Mouse (Mus musculus): ENCODE measurements at regions not wholly inside any gene's neighbourhood (a gene's known extent, or its start where the extent isn't known, plus 50 kb on each side); places are given as distances from the start of the nearest gene placed in this dataset.

- DNase-seq (ENCODE audit: low read depth), result no peak
Measured at GRCm38 (mm10) chr10:66911261-66911911, 184.5 kb upstream of the Jmjd1c start.

GRCm38 (mm10) chr10:66912440-66912839 lies 183.5 kb upstream of the Jmjd1c start:
- no peak for DNase-seq (ENCODE audit: low read depth)

- no peak for DNase-seq (ENCODE audit: low read depth)
Measured at GRCm38 (mm10) chr10:66913187-66913586, 182.7 kb upstream of the Jmjd1c start.

- no peak for DNase-seq (ENCODE audit: low read depth)
Measured at GRCm38 (mm10) chr10:66913627-66914026, 182.3 kb upstream of the Jmjd1c start.

- DNase-seq (ENCODE audit: low read depth), result no peak
Measured at GRCm38 (mm10) chr10:66914288-66914975, 181.5 kb upstream of the Jmjd1c start.

- no peak for DNase-seq (ENCODE audit: low read depth)
Measured at GRCm38 (mm10) chr10:66915801-66916200, 180.1 kb upstream of the Jmjd1c start.

GRCm38 (mm10) chr10:66917725-66918124 lies 178.2 kb upstream of the Jmjd1c start:
- DNase-seq (ENCODE audit: low read depth), result no peak

GRCm38 (mm10) chr10:66918713-66919112 lies 177.2 kb upstream of the Jmjd1c start:
- DNase-seq (ENCODE audit: low read depth), result no peak

GRCm38 (mm10) chr10:66919953-66920760 lies 175.8 kb upstream of the Jmjd1c start:
- no peak for DNase-seq (ENCODE audit: low read depth)

- no peak for DNase-seq (ENCODE audit: low read depth)
Measured at GRCm38 (mm10) chr10:66920761-66921684, 174.9 kb upstream of the Jmjd1c start.

GRCm38 (mm10) chr10:66921776-66922175 lies 174.1 kb upstream of the Jmjd1c start:
- no peak for DNase-seq (ENCODE audit: low read depth)

GRCm38 (mm10) chr10:66922314-66922713 lies 173.6 kb upstream of the Jmjd1c start:
- DNase-seq (ENCODE audit: low read depth), result no peak

GRCm38 (mm10) chr10:66923947-66924346 lies 172.0 kb upstream of the Jmjd1c start:
- DNase-seq (ENCODE audit: low read depth), result no peak

GRCm38 (mm10) chr10:66924418-66924817 lies 171.5 kb upstream of the Jmjd1c start:
- no peak for DNase-seq (ENCODE audit: low read depth)

- no peak for DNase-seq (ENCODE audit: low read depth)
Measured at GRCm38 (mm10) chr10:66925553-66926127, 170.3 kb upstream of the Jmjd1c start.

GRCm38 (mm10) chr10:66927651-66928050 lies 168.3 kb upstream of the Jmjd1c start:
- no peak for DNase-seq (ENCODE audit: low read depth)

- no peak for DNase-seq (ENCODE audit: low read depth)
Measured at GRCm38 (mm10) chr10:66928211-66928990, 167.5 kb upstream of the Jmjd1c start.

GRCm38 (mm10) chr10:66930563-66930962 lies 165.4 kb upstream of the Jmjd1c start:
- no peak for DNase-seq (ENCODE audit: low read depth)

- no peak for DNase-seq (ENCODE audit: low read depth)
Measured at GRCm38 (mm10) chr10:66931505-66931904, 164.4 kb upstream of the Jmjd1c start.

GRCm38 (mm10) chr10:66932544-66932943 lies 163.4 kb upstream of the Jmjd1c start:
- DNase-seq (ENCODE audit: low read depth), result no peak

GRCm38 (mm10) chr10:66933689-66934088 lies 162.2 kb upstream of the Jmjd1c start:
- no peak for DNase-seq (ENCODE audit: low read depth)
